Mouse (Mus musculus) brain, adult 2 months (tissue): ENCODE measurements around the gene Itpr1.

ENCODE experiments used
- DNase-seq: peaks from one replicate; pipeline ENCODE4 v3.0.0; 2011; ENCODE audit warnings: low read depth, low spot score

The Itpr1 gene

GRCm38 (mm10) chr6:108507337-108507736 lies 294.4 kb downstream of the Itpr1 start:
- DNase-seq, result peak; percentile 44

DNA sequence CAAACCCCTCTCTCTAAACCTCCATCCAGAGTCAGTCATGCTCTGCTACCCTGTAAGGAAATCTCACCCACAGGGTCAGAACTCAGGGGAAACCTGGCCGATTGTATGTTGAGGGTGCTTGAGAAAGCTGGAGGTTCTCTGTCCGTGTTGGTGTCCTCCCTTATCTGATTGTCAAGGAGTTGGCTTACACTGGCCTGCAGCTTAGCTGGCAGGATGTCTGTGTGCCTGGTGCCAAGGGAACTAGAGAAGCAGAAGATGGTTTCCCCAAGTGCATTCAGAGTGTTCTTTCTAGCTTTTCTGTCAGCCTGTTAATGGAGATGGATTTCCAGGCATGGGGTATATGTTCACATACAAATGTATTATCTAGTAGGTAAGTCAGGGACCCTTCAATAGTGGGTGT lies 296.4 kb downstream of the Itpr1 start:
- DNase-seq, result no peak

DNA sequence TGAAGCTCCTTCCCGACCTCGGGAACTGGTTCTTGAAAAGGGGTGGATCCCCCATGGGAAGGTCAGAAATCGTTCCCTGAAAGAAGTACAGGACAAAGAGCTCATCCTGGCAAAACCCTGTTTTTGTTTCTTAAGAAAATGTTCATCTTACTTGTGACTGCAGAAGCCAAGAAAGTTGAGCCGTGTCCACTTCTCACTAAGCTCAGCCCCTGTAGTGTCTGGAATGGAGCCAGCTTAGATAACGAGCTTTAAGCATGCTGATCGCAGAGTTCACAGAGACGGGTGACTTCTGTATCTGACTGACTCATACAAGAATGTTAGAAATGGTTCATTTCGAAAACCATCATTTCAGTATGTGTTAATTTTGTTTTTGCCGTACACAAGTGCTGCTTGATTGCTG lies 297.2 kb downstream of the Itpr1 start:
- DNase-seq, result peak; percentile 51

DNA sequence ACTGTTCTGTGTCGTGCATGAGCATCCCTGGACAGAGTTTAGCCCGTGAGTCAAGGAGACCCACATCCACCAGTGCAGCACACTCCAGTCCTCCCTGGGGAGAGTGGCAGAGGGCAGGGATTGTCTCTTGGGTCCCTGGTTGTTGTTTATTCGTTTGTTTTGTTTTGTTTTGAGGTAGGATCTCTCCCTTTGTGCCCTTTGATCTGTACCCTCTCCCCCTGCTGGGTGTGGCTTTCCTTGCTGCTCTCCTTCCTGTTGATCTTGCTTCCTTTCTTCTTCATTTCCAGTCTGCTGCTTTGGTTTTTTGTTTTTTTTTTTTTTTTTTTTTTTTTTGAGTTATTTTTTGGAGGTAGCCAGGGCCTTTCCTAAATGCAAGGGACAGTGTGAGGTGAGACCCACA lies 299.2 kb downstream of the Itpr1 start:
- no peak for DNase-seq

DNA sequence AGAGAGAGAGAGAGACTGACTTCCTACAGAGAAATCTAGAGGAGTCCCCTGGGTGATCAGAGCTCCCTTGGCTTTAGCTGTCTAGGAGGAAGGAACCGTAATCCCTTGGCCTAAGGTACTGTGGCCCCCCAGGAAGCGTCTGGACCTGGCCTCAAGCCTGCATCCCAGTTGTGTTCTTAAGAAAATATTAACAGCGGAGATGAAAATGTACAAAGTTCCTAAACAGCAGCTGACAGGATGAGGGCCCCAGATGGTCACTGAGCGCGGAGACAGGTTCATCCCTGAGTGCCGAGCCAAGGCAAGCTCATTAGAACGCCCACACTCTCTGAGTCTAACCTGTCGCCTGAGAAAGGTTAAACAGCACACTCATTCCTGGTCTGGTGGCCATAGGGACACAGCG lies 300.1 kb downstream of the Itpr1 start:
- no peak for DNase-seq

DNA sequence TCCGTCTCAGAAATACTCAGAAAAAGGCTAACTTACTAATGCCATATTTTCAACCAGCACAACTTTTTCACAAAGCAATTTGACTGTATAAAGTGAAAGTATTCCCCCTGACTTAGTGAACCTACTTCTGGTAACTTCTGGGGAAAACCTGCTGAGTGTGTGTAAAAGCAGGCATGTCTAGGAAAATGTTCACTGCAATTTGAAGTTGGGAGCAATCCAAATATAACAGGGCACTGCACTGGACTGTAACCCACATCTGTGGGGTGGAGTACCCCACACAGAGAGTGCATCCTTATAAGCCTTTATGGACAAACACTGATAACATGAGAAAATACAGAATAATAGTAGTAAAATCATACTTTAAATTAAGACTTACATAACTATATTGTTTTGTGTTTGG lies 303.4 kb downstream of the Itpr1 start:
- no peak for DNase-seq

GRCm38 (mm10) chr6:108517241-108517981 lies 304.5 kb downstream of the Itpr1 start:
- DNase-seq, result no peak

DNA sequence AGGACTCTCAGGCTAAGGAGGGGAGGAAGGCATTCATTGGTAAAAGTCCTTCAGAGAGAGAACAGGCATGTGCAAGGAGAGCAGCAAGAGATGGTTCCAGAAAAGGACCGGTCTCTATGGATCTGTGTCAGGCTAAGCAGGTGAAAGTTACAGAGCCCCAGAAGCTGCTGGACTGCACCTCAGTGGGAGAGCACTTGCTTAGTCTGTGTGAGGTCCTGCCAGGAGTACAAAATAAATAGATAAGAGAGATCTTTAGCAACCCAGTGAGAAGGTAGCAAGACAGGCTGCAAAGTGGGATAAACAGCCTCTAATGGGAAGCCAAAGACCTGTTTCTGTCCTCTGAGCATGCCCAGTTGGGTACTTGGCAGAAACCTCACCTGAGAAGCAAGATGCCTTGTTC lies 305.1 kb downstream of the Itpr1 start:
- DNase-seq, result no peak

- peak; percentile 46 for DNase-seq
These were observed 305.7 kb downstream of the Itpr1 start for GRCm38 (mm10) chr6:108518552-108518951.

GRCm38 (mm10) chr6:108519327-108519726 lies 306.4 kb downstream of the Itpr1 start:
- DNase-seq, result no peak

- DNase-seq, result peak; percentile 39
These were observed 311.2 kb downstream of the Itpr1 start for GRCm38 (mm10) chr6:108523956-108524616.

DNA sequence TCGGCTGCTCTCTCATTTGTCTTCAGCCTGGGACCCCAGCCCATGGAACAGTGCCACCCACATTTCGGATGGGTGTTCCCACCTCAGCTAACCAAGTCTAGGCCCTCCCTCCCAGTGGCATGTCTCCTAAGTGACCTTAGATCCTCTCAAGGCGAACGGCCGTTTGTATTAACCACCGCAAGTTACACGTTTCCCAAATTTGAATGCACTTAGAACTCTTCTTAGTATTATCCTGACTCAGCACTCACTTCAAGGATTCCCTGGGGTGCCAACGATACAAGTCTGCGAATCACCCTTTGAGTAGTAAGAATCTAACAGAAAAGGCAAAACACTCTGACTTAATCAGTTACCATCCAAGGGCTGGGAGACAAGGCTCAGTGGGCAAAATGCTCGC lies 311.7 kb downstream of the Itpr1 start:
- DNase-seq, result no peak

- no peak for DNase-seq
These were observed 314.7 kb downstream of the Itpr1 start for GRCm38 (mm10) chr6:108527560-108527959.

DNA sequence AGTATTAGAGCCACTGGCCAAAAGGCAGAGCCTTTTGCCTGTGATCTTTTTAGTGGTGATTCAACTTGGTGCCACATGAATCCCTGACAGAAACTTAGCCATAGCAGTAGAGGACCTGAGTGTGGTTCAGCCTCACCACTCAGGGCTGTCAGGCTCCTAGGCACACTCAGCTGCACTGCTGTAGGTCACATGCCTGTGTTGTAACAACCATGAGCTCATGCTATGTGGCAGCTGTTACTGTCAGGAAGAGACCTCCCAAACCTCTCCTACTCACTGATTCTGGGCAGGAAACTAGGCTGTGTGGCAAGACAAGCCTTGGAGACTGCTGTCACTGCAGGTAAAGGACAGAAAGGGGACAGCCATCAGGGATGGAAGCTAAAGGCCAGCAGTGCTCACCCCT lies 315.1 kb downstream of the Itpr1 start:
- peak; percentile 53 for DNase-seq

- DNase-seq, result no peak
These were observed 316.3 kb downstream of the Itpr1 start for GRCm38 (mm10) chr6:108529150-108529549.

- no peak for DNase-seq
These were observed 318.0 kb downstream of the Itpr1 start for GRCm38 (mm10) chr6:108530781-108531323.

- DNase-seq, result no peak
These were observed 318.7 kb downstream of the Itpr1 start for GRCm38 (mm10) chr6:108531324-108532311.

GRCm38 (mm10) chr6:108532486-108533179 lies 319.7 kb downstream of the Itpr1 start:
- no peak for DNase-seq

DNA sequence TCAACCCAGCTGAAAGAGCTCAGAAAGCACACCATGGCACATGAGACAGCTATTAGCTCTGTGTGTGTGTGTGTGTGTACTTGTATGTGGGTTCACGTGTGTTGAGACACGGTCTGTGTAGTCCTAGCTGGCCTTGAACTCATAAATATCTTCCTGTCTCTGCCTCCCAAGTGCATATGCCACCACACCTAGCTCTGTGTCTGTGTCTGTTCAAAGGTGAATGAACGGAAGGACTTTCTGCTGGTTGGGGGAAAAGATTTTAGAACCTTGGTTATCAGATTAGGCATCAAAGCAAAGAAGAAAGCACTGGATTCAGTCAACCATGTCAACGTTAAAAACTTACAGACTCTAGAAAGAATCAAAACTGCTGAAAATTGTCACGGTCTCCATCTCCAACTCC lies 321.2 kb downstream of the Itpr1 start:
- DNase-seq, result no peak

DNA sequence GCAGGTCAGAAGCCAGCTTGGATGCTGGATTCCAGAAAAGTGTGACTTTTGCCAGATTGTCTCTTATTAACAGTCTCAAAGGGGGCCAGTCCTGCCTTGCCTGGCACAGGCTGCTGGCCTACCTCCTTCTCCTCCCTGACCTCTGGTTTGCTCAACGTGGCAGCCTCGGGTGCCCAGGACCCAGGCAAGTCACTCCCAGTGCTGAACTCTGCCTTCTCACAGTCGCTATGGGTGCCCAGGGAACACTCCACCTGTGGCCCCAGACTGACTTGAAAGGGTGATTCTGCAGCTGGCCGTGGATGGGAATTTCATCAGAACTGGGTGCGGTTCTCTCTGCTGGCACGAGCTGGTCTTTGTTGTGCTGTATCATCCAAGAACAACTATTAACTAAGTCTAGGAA lies 321.7 kb downstream of the Itpr1 start:
- DNase-seq, result no peak

DNA sequence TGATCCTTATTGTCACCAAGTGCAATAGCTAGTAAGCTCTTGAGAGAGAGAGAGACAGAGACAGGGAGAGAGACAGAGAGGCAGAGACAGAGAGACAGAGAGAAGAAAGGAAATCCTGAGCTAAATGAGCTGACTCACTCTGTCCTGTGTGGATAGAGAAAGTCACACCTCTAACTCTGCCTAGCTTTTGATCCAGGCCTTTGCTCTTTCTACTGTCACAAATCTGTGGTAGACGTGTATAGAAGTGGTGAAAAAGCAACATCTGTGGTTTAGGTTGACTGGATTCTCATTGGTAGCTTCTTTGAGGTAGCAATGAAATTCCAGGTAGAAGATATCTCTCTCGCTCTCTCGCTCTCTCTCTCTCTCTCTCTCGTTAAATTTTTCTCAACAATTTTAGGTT lies 322.4 kb downstream of the Itpr1 start:
- no peak for DNase-seq
